Mouse (Mus musculus) layer of hippocampus, postnatal 25 days (tissue): ENCODE results near the gene Gpr26. TPM values are rescaled to one million over a fixed set of nuclear protein-coding genes. Genes with fewer than 3 reads are reported as not detected.

Source experiments
- DNase-seq, 2 experiments: peaks; one replicate each; pipeline ENCODE4 v3.0.0; 2022; ENCODE audit warnings: mixed read lengths in 2 of 2, low spot score in 1 of 2; ENCODE audit errors: extremely low spot score in 1 of 2
- total RNA-seq, 2 experiments: library from RNA; stranded (reverse); gene quantifications; 2 replicates each; pipeline ENCODE4 v1.2.3; 2021

Gpr26 gene
- total RNA-seq = 10 to 100 TPM; 49.0 to 58.2 TPM

GRCm38 (mm10) chr7:131966023-131966915, at the start of gene Gpr26:
Gene Gpr26 (plus strand): TSS chr7:131966460.
- peak; percentile 40 to 42 for DNase-seq

GRCm38 (mm10) chr7:131917384-131917783, 48.9 kb upstream of the Gpr26 start:
- no peak for DNase-seq

- DNase-seq = no peak
These were observed 38.8 kb upstream of the Gpr26 start for GRCm38 (mm10) chr7:131927288-131928050.

- DNase-seq = no peak
These were observed 28.6 kb upstream of the Gpr26 start for GRCm38 (mm10) chr7:131937611-131938010.

GRCm38 (mm10) chr7:131951131-131951530, 15.1 kb upstream of the Gpr26 start:
- DNase-seq = no peak

GRCm38 (mm10) chr7:131953402-131953801, 12.9 kb upstream of the Gpr26 start:
- no peak for DNase-seq

GRCm38 (mm10) chr7:131958705-131959104, 7.6 kb upstream of the Gpr26 start:
- no peak for DNase-seq

GRCm38 (mm10) chr7:131960551-131960950, 5.7 kb upstream of the Gpr26 start:
- DNase-seq = peak in 1 of 2 experiments; percentile 40

- DNase-seq = peak; percentile 28 to 51
These were observed 745 bp downstream of the Gpr26 start for GRCm38 (mm10) chr7:131966916-131967494.

GRCm38 (mm10) chr7:131970255-131970654, 4.0 kb downstream of the Gpr26 start:
- DNase-seq = no peak

GRCm38 (mm10) chr7:131975867-131976266, 9.6 kb downstream of the Gpr26 start:
- no peak for DNase-seq

- no peak for DNase-seq
These were observed 12.3 kb downstream of the Gpr26 start for GRCm38 (mm10) chr7:131978609-131979008.

GRCm38 (mm10) chr7:131989056-131989455, 22.8 kb downstream of the Gpr26 start:
- DNase-seq = no peak

GRCm38 (mm10) chr7:131992226-131992625, 26.0 kb downstream of the Gpr26 start:
- no peak for DNase-seq

GRCm38 (mm10) chr7:131992873-131993272, 26.6 kb downstream of the Gpr26 start:
- DNase-seq = no peak

GRCm38 (mm10) chr7:132005996-132006696, 39.9 kb downstream of the Gpr26 start:
- DNase-seq = peak in 1 of 2 experiments; percentile 26

GRCm38 (mm10) chr7:132009002-132009401, 42.7 kb downstream of the Gpr26 start:
- no peak for DNase-seq

GRCm38 (mm10) chr7:132012969-132013679, 46.9 kb downstream of the Gpr26 start:
- no peak for DNase-seq

GRCm38 (mm10) chr7:132013970-132014369, 47.7 kb downstream of the Gpr26 start:
- no peak for DNase-seq

- no peak for DNase-seq
These were observed 48.9 kb downstream of the Gpr26 start for GRCm38 (mm10) chr7:132015193-132015592.
